Mouse (Mus musculus) kidney, postnatal 0 days (tissue): Measurements from ENCODE around the gene Rac2. TPM values are rescaled to one million over a fixed set of nuclear protein-coding genes. Genes with fewer than 3 reads are reported as not detected.

ENCODE experiments used
- ATAC-seq: fragments of 200-750 bp; cut with Nextera tagmentation; replicated peaks from 2 replicates; pipeline ENCODE4 v1.8.0; 2017; ENCODE audit warnings: low read depth, moderate number of reproducible peaks, moderate TSS enrichment, moderate library complexity; ENCODE audit not compliant: low FRiP score
- DNase-seq: peaks from one replicate; pipeline ENCODE4 v3.0.0-alpha.2; 2016; ENCODE audit warnings: low spot score
- H3K27ac ChIP-seq: fragments of 300-500 bp; sonication (generic); 2 replicates; pipeline ENCODE4 v1.5.1; 2014; ENCODE audit warnings: mild to moderate bottlenecking
- H3K27me3 ChIP-seq: fragments of 300-500 bp; sonication (generic); 2 replicates; pipeline ENCODE4 v1.6.1; 2014; ENCODE audit warnings: low read length, mixed read lengths; ENCODE audit not compliant: insufficient read depth
- H3K36me3 ChIP-seq: fragments of 300-500 bp; sonication (generic); 2 replicates; pipeline ENCODE4 v1.6.1; 2014; ENCODE audit warnings: low read length, mixed read lengths; ENCODE audit not compliant: insufficient read depth
- H3K4me1 ChIP-seq: fragments of 300-500 bp; sonication (generic); replicated peaks from 2 replicates; pipeline ENCODE4 v1.6.1; 2014; ENCODE audit warnings: antibody characterized with exemption, low read length, mixed read lengths; ENCODE audit not compliant: insufficient read depth
- H3K4me2 ChIP-seq: fragments of 300-500 bp; sonication (generic); 2 replicates; pipeline ENCODE4 v1.6.1; 2014; ENCODE audit warnings: mild to moderate bottlenecking, low read length, moderate library complexity, mixed read lengths
- H3K4me3 ChIP-seq: fragments of 300-500 bp; sonication (generic); replicated peaks from 2 replicates; pipeline ENCODE4 v1.5.1; 2014; ENCODE audit warnings: low read depth, low read length
- H3K9ac ChIP-seq: fragments of 300-500 bp; sonication (generic); 2 replicates; pipeline ENCODE4 v1.6.1; 2014; ENCODE audit warnings: low read depth, low read length
- H3K9me3 ChIP-seq: fragments of 300-500 bp; sonication (generic); replicated peaks from 2 replicates; pipeline ENCODE4 v1.6.1; 2016; ENCODE audit warnings: low read length, inconsistent platforms, mixed read lengths
- CTCF ChIP-seq: IDR thresholded peaks from 2 replicates; pipeline ENCODE4 v1.5.1; 2016; ENCODE audit warnings: antibody characterized with exemption, low read depth, mild to moderate bottlenecking, moderate library complexity
- WGBS: fragments of 180-500 bp; shearing (Covaris S2); extraction: QIAGEN DNeasy Blood & Tissue Kit; methylation state at CpG from one replicate; pipeline ENCODE4 v1.1.7; 2014; 5-methylcytosine and 5-hydroxymethylcytosine counted together
- polyA plus RNA-seq: library from polyadenylated mRNA; unstranded; fragments of >200 nt; fragmentation: Nextera tagmentation; extraction: Ambion mirVana; gene quantifications from 2 replicates; pipeline ENCODE4 v1.2.1, GENCODE M21; 2015

Rac2 gene
- polyA plus RNA-seq, 1 experiment from 2014 or later: 8.8 TPM

- peak; percentile 69 for DNase-seq
- no peak overlapping the region for H3K9ac ChIP-seq
- 60% methylated on average over 25 of the region's 25 CpGs for WGBS
Observed at GRCm38 (mm10) chr15:78554545-78555313, 17.9 kb downstream of the Rac2 start.

GRCm38 (mm10) chr15:78549189-78549734, 23.3 kb downstream of the Rac2 start:
- WGBS: 65% methylated on average over 4 of the region's 4 CpGs
- ATAC-seq: 0 out of 2 replicates have a peak, but pooled peaks have one; percentile 21

More at GRCm38 (mm10) chr15:78554545-78555313, 17.9 kb downstream of the Rac2 start:
- H3K36me3 ChIP-seq: no peaks in the 10 kb centered on the region
- H3K27me3 ChIP-seq: no peaks in the 10 kb centered on the region
- TF ChIP-seq CTCF: peak; percentile 8; the same call in 1 of the 2 replicates
- no peak overlapping the region for H3K4me3 ChIP-seq
- peak overlapping the region; percentile 23; the same call in 1 of the 2 replicates for H3K4me2 ChIP-seq
- ATAC-seq: no peak
- H3K9me3 ChIP-seq: no peaks in the 10 kb centered on the region; the same call in 1 of the 2 replicates
- no peak overlapping the region for H3K27ac ChIP-seq
- no peaks in the 10 kb centered on the region for H3K4me1 ChIP-seq

GRCm38 (mm10) chr15:78548711-78549110, 23.9 kb downstream of the Rac2 start:
- Histone ChIP-seq H3K4me2 (no peak overlapping the region), H3K9ac (no peak overlapping the region), H3K27ac (no peak overlapping the region), H3K36me3 (no peaks in the 10 kb centered on the region), H3K4me3 (no peak overlapping the region), H3K9me3 (no peaks in the 10 kb centered on the region; the same call in 1 of the 2 replicates), H3K27me3 (no peaks in the 10 kb centered on the region), H3K4me1 (no peaks in the 10 kb centered on the region)
- no peak for DNase-seq
- WGBS: 52% methylated on average over 8 of the region's 8 CpGs
- no peak for TF ChIP-seq CTCF
- ATAC-seq: no peak

More at GRCm38 (mm10) chr15:78549189-78549734, 23.3 kb downstream of the Rac2 start:
- H3K27me3 ChIP-seq: no peaks in the 10 kb centered on the region
- no peak overlapping the region for H3K27ac ChIP-seq
- TF ChIP-seq CTCF: 0 out of 2 replicates have a peak, but pooled peaks have one; percentile 4
- no peak overlapping the region for H3K4me2 ChIP-seq
- no peaks in the 10 kb centered on the region; the same call in 1 of the 2 replicates for H3K9me3 ChIP-seq
- H3K4me3 ChIP-seq: no peak overlapping the region
- no peaks in the 10 kb centered on the region for H3K4me1 ChIP-seq
- no peak for DNase-seq
- no peaks in the 10 kb centered on the region for H3K36me3 ChIP-seq
- H3K9ac ChIP-seq: no peak overlapping the region

GRCm38 (mm10) chr15:78548336-78548665, 24.3 kb downstream of the Rac2 start:
- DNase-seq (no peak), ATAC-seq (peak; percentile 26)

DNA sequence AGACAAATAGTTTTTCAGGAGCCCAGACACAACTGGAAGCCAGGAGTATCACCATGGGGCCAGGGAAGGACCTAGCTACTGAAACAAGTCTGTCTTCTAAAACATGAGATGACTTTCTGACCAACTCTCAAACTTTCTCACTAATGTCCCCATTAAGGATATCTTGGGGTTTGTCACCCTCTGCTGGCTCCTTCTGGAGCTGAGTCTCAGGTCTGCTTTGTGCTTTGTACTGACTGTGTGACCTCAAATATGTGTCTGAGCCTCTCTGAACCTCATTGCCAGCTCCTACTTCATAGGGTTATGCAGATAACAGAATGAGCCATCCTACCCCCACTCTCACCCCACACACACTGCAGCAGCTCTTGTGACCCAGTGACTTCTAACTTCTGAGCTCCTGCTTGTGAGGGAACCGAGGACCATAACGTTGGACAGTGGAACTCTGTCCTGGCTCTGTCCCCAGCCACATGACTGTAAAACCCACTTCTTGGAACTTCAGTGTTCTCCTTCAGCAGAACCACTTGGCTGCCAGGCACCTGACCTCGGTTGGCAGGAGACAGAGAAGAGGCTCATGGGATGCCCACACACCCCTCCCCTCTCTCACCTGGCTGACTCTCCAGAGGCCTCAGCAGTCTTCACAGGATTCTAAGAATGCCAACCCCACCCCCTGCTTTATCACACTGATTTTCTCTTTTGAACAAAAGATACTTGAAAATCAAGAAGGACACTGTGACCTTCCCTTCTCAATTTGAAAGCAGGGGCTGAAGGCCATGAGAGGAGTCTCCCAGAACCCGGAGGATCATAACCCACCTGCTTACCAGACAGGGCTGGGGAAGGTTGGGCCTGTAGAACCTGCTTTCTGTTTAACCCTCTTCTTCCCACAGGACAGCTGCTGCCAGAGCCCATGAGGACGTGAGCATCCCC, 24.9 kb downstream of the Rac2 start:
- 40% methylated on average over 5 of the region's 5 CpGs for WGBS
- DNase-seq: peak; percentile 51
- Histone ChIP-seq H3K27me3 (no peaks in the 10 kb centered on the region), H3K4me1 (no peaks in the 10 kb centered on the region), H3K4me3 (no peak overlapping the region), H3K36me3 (no peaks in the 10 kb centered on the region), H3K9ac (no peak overlapping the region), H3K9me3 (no peaks in the 10 kb centered on the region), H3K27ac (no peak overlapping the region), H3K4me2 (no peak overlapping the region)
- ATAC-seq: no peak
- TF ChIP-seq CTCF: peak; percentile 62

More at GRCm38 (mm10) chr15:78548336-78548665, 24.3 kb downstream of the Rac2 start:
- no peaks in the 10 kb centered on the region; the same call in 1 of the 2 replicates for H3K9me3 ChIP-seq
- no peak overlapping the region for H3K4me2 ChIP-seq
- no peak overlapping the region for H3K4me3 ChIP-seq
- H3K27me3 ChIP-seq: no peaks in the 10 kb centered on the region
- no peak overlapping the region for H3K27ac ChIP-seq
- H3K9ac ChIP-seq: no peak overlapping the region
- H3K4me1 ChIP-seq: no peaks in the 10 kb centered on the region
- no peak for TF ChIP-seq CTCF
- no peaks in the 10 kb centered on the region for H3K36me3 ChIP-seq
- 41% methylated on average over 3 of the region's 3 CpGs for WGBS

DNA sequence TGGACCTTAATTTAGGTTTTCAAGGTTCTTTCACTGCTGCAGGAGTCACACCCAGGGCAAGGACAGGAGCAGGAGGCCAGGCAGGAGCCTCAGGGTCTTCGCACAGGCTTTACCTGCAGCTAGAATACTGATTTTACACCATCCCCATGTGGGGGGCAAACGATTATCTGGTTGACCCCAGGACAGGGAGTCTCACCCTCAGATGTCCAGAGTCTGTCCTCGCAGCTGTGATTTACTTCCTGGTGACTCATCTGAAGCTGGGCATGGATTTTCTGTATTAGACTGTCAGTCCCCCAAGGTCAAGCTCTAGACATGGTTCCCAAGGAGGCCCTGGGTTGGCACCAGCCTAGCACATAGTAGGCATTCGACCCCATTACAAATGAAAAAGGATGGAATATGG, 26.5 kb downstream of the Rac2 start:
- Histone ChIP-seq H3K36me3 (no peaks in the 10 kb centered on the region), H3K4me2 (no peak overlapping the region), H3K27ac (no peak overlapping the region), H3K9me3 (no peaks in the 10 kb centered on the region), H3K4me3 (no peak overlapping the region), H3K27me3 (no peaks in the 10 kb centered on the region), H3K9ac (no peak overlapping the region), H3K4me1 (no peaks in the 10 kb centered on the region; the same call in 1 of the 2 replicates)
- ATAC-seq (no peak), DNase-seq (no peak)
- WGBS: 82% methylated on average over 4 of the region's 4 CpGs
- no peak for TF ChIP-seq CTCF
